Mouse (Mus musculus) liver, embryonic 11.5 days (tissue): Measurements from ENCODE around the gene Actn1. TPM values are rescaled to one million over a fixed set of nuclear protein-coding genes. Genes with fewer than 3 reads are reported as not detected.

Experiments used
- ATAC-seq: fragments of 200-750 bp; cut with Nextera tagmentation; replicated peaks from 2 replicates; pipeline ENCODE4 v1.8.0; 2017; ENCODE audit warnings: moderate number of reproducible peaks, mild to moderate bottlenecking, moderate TSS enrichment, moderate library complexity; ENCODE audit not compliant: low FRiP score
- DNase-seq: peaks from one replicate; pipeline ENCODE4 v3.0.0-alpha.2; 2017; ENCODE audit warnings: low spot score
- H3K27ac ChIP-seq: fragments of 300-500 bp; sonication (generic); 2 replicates; pipeline ENCODE4 v1.5.1; 2014; ENCODE audit warnings: mild to moderate bottlenecking, low read depth, low read length, control low read depth
- H3K27me3 ChIP-seq: fragments of 300-500 bp; sonication (generic); replicated peaks from 2 replicates; pipeline ENCODE4 v1.6.1; 2014; ENCODE audit warnings: low read length, mixed read lengths; ENCODE audit not compliant: control insufficient read depth, insufficient read depth
- H3K36me3 ChIP-seq: fragments of 300-500 bp; sonication (generic); 2 replicates; pipeline ENCODE4 v1.6.1; 2014; ENCODE audit warnings: mild to moderate bottlenecking, low read length, moderate library complexity, mixed read lengths; ENCODE audit not compliant: control insufficient read depth, insufficient read depth
- H3K4me1 ChIP-seq: fragments of 300-500 bp; sonication (generic); replicated peaks from 2 replicates; pipeline ENCODE4 v1.6.1; 2014; ENCODE audit warnings: low read length, mixed read lengths; ENCODE audit not compliant: control insufficient read depth, insufficient read depth
- H3K4me2 ChIP-seq: fragments of 300-500 bp; sonication (generic); 2 replicates; pipeline ENCODE4 v1.6.1; 2014; ENCODE audit warnings: mild to moderate bottlenecking, control low read depth, moderate library complexity
- H3K4me3 ChIP-seq: fragments of 300-500 bp; sonication (generic); 2 replicates; pipeline ENCODE4 v1.5.1; 2014; ENCODE audit warnings: low read depth, low read length, control low read depth
- H3K9ac ChIP-seq: fragments of 300-500 bp; sonication (generic); 2 replicates; pipeline ENCODE4 v1.6.1; 2014; ENCODE audit warnings: low read depth, low read length, control low read depth
- H3K9me3 ChIP-seq: fragments of 300-500 bp; sonication (generic); 2 replicates; pipeline ENCODE4 v1.6.1; 2016; ENCODE audit warnings: low read length, inconsistent platforms, mixed read lengths; ENCODE audit not compliant: control insufficient read depth
- WGBS: fragments of 180-500 bp; shearing (Covaris S2); extraction: QIAGEN DNeasy Blood & Tissue Kit; methylation state at CpG from one replicate; pipeline ENCODE4 v1.1.7; 2014; 5-methylcytosine and 5-hydroxymethylcytosine counted together
- polyA plus RNA-seq: library from polyadenylated mRNA; unstranded; fragments of >200 nt; fragmentation: Nextera tagmentation; extraction: Ambion mirVana; gene quantifications from 2 replicates; pipeline ENCODE4 v1.2.1, GENCODE M21; 2014

Gene Actn1
- polyA plus RNA-seq, 1 experiment from 2014 or later: 28.3 TPM

DNA sequence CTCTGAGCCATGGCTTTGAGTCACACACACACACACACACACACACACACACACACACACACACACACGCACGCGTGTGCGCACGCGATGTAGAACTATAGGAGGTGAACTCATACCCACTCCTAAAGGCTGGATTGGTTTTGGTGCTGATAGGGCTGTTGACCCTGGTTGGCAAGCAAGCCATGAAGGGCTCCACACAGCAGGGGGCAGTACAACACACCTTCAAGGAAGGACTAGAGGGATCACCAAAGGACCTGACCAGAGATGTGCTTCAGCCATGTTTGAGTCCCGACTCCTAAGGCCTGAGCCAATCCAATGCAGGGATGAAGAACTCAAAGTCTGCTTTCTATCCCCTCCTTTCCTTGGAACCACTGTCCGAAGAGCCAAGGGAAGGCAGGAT lies 130.6 kb downstream of the Actn1 start:
- H3K9me3 ChIP-seq: no peaks in the 10 kb centered on the region
- no peak overlapping the region for H3K4me2 ChIP-seq
- peaks cover 5% of the 10 kb centered on the region; the same call in 1 of the 2 replicates for H3K36me3 ChIP-seq
- no peak overlapping the region for H3K4me3 ChIP-seq
- no peaks in the 10 kb centered on the region for H3K27me3 ChIP-seq
- ATAC-seq: no peak; the same call in 1 of the 2 replicates
- no peak for DNase-seq
- H3K9ac ChIP-seq: no peak overlapping the region
- peak overlapping the region; percentile 71 for H3K27ac ChIP-seq
- 94% methylated on average over 8 of the region's 8 CpGs for WGBS
- H3K4me1 ChIP-seq: peaks cover 30% of the 10 kb centered on the region

DNA sequence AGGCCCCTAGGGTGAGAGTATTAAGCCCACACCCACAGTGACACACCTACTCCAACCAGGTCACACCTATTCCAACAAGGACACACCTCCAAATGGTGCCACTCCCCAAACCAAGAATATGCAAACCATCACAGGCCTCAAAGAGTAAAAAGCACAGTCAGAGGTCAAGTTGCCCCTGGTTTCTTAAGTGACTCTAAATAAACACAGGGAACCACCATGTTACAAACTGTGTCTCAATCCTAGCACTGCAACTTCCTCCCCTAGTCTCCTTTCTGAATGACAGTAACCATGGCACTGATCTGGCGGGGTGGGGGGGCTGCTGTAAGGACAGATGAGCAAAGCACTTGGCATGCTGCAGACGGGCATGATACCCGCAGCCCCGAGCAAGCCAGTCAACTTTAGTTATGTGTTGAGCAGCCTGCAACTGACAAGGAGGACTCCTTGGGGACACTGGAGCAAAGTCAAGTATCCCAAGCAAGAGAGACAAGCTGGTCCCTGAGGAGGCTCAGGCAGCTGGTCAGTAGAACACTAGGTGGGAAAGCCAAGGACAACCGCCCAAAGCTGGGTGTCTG lies 132.9 kb downstream of the Actn1 start:
- Histone ChIP-seq H3K9ac (no peak overlapping the region), H3K4me3 (no peak overlapping the region), H3K4me1 (peaks cover 39% of the 10 kb centered on the region), H3K9me3 (no peaks in the 10 kb centered on the region), H3K27ac (no peak overlapping the region), H3K36me3 (peaks cover 5% of the 10 kb centered on the region; the same call in 1 of the 2 replicates), H3K27me3 (no peaks in the 10 kb centered on the region), H3K4me2 (no peak overlapping the region)
- no peak for ATAC-seq
- DNase-seq: no peak
- 95% methylated on average over 5 of the region's 5 CpGs for WGBS

DNA sequence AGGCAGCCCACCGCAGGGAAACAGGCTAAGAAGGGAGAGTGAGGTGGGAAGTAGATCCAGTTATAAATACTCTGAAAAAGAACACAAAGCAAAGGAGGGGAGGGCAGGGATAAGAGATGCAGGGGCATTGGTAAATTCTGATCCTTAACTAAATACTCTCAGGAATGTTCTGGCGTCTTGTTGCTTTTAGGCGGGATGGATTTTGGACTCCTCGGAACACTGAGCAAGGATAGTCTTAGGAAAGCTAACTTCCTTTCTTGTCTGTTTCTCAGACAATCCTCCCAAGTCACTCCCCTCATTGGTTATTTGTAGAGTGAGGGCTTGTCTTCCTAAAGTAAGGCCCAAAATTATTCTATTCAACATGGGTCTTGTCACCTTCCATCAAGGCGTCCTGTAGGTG lies 134.9 kb downstream of the Actn1 start:
- DNase-seq: no peak
- no peak overlapping the region for H3K4me3 ChIP-seq
- WGBS: 92% methylated on average over 5 of the region's 5 CpGs
- H3K4me2 ChIP-seq: no peak overlapping the region
- no peaks in the 10 kb centered on the region for H3K9me3 ChIP-seq
- no peak overlapping the region for H3K27ac ChIP-seq
- H3K36me3 ChIP-seq: peaks cover 5% of the 10 kb centered on the region; the same call in 1 of the 2 replicates
- no peaks in the 10 kb centered on the region for H3K27me3 ChIP-seq
- ATAC-seq: no peak
- peaks cover 22% of the 10 kb centered on the region for H3K4me1 ChIP-seq
- H3K9ac ChIP-seq: no peak overlapping the region

DNA sequence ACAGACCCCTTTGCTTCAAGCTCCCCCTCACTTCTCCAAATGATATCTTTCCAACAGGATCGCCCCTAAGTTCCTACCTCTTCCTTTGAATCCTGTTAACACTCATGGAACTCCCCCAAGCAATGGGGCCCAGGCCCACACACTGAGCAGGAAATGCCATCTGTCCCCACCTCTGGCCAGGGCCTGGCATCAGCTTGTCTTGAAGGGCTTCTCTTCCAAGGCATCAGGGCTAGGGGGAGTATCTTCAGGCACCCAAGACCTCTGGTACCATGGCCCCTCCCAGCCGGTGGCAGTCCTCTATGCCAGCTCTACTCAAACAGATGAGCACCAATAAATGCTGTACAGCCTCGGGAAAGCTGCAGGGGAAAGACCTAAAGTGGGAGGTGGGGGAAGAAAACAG lies 135.4 kb downstream of the Actn1 start:
- 73% methylated on average over 3 of the region's 3 CpGs for WGBS
- ATAC-seq (no peak), DNase-seq (no peak)
- Histone ChIP-seq H3K9ac (no peak overlapping the region), H3K4me1 (peaks cover 16% of the 10 kb centered on the region), H3K27ac (0 out of 2 replicates have a peak overlapping the region, but pooled peaks have one; percentile 40), H3K36me3 (peaks cover 6% of the 10 kb centered on the region; the same call in 1 of the 2 replicates), H3K27me3 (no peaks in the 10 kb centered on the region), H3K4me2 (no peak overlapping the region), H3K9me3 (no peaks in the 10 kb centered on the region), H3K4me3 (no peak overlapping the region)

DNA sequence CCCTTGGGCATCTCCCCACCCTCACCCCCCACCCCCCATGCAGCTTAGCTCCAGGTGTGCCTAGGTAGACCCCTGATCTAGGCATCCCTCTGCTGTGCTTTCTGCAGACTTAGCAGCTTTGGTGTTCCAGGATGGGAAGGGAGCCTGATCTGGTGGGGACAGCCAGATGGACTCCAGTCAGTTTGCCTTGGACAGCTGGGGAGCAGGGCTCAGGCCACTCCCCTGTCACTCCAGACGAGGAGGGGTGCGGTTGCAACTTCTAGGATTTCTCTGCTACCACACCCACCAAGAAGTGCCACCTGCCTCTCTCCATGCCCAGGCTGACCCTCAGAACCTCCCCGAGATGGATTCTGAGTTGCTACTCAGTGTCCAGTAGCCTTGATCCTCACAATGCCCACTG lies 136.0 kb downstream of the Actn1 start:
- no peak overlapping the region for H3K4me3 ChIP-seq
- H3K9ac ChIP-seq: no peak overlapping the region
- H3K27ac ChIP-seq: 0 out of 2 replicates have a peak overlapping the region, but pooled peaks have one; percentile 40
- H3K27me3 ChIP-seq: no peaks in the 10 kb centered on the region
- H3K36me3 ChIP-seq: peaks cover 8% of the 10 kb centered on the region; the same call in 1 of the 2 replicates
- ATAC-seq: no peak
- WGBS: 77% methylated on average over 3 of the region's 3 CpGs
- H3K9me3 ChIP-seq: no peaks in the 10 kb centered on the region
- peaks cover 13% of the 10 kb centered on the region for H3K4me1 ChIP-seq
- DNase-seq: no peak
- no peak overlapping the region for H3K4me2 ChIP-seq

DNA sequence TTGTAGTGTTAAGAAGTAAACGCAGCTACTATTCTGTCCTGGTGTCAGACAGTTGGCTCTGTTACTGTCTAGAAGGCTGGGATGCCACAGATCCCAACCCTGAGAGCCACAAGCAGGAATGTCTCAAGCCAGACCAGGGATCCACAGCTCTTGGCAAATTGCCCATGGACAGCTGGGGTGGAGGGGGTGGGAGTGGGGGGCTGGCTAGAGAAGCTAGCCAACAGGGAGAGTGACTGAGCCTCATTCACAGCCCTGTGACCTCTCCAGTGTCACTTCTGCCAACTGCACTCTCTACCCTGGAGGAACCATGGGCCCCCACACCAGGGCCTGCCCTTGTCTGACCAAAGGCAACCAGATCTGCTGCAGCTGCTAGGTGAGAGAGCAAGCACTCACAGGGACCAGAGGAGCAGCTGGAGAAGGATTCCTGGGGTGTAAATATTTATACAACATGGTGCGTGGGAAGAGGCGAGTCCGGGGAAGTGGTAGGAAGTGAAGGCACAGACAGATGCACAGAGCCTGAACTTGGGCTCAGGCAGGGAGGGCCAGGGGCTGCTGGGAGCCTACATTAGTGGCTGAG lies 136.9 kb downstream of the Actn1 start:
- Histone ChIP-seq H3K4me1 (peaks cover 13% of the 10 kb centered on the region), H3K27ac (peak overlapping the region; percentile 26; the same call in 1 of the 2 replicates), H3K4me2 (no peak overlapping the region), H3K27me3 (no peaks in the 10 kb centered on the region), H3K36me3 (peaks cover 8% of the 10 kb centered on the region; the same call in 1 of the 2 replicates), H3K4me3 (no peak overlapping the region), H3K9ac (no peak overlapping the region), H3K9me3 (no peaks in the 10 kb centered on the region)
- ATAC-seq (peak; percentile 47; the same call in 1 of the 2 replicates), DNase-seq (no peak)
- 59% methylated on average over 4 of the region's 4 CpGs for WGBS

DNA sequence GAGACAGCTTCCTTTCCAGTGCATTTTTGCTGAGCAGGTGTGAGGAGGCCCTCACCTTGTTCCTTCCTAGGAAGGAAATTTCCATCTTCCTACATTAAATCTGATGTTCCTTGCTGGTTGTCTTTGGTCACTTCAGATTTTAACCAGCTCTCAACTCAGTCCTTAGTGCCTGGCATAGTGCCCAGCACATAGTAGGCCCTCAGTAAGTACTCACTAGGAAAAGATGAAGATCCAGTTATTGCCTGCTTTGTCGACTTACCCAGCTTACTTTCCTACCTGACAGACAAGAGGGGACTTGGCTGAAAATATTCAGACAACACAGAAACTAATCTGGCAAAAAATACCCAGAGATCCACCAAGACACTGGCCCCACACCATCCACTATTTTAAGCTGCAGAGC lies 138.7 kb downstream of the Actn1 start:
- H3K4me2 ChIP-seq: no peak overlapping the region
- H3K4me1 ChIP-seq: peaks cover 24% of the 10 kb centered on the region
- WGBS: 79% methylated on average over 1 of the region's 1 CpGs
- peaks cover 6% of the 10 kb centered on the region; the same call in 1 of the 2 replicates for H3K36me3 ChIP-seq
- no peak overlapping the region for H3K4me3 ChIP-seq
- H3K9me3 ChIP-seq: no peaks in the 10 kb centered on the region
- DNase-seq: no peak
- H3K27ac ChIP-seq: no peak overlapping the region
- H3K27me3 ChIP-seq: no peaks in the 10 kb centered on the region
- H3K9ac ChIP-seq: no peak overlapping the region
- ATAC-seq: no peak

DNA sequence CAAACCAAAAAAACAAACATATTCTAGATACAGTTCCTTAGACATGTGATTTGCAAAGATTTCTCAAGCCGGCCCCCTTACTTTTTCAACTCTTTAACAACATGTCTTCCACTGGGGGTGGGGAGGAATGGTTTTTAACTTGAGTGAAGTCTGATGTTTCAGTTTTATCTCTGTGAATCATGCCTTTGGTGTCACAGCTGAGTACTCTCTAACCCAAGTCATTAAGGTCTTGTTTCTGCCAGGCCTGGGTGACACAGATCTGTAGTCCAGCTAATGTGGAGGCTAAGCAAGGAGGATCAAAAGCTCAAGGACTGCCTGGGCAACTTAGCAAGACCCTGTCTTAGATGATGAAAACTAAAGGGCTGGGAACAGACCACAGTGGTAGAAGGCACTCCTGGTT lies 141.6 kb downstream of the Actn1 start:
- no peak overlapping the region for H3K27ac ChIP-seq
- no peaks in the 10 kb centered on the region for H3K9me3 ChIP-seq
- no peak overlapping the region for H3K4me3 ChIP-seq
- H3K27me3 ChIP-seq: no peaks in the 10 kb centered on the region
- H3K4me2 ChIP-seq: no peak overlapping the region
- ATAC-seq (no peak), DNase-seq (no peak)
- H3K36me3 ChIP-seq: peaks cover 3% of the 10 kb centered on the region; the same call in 1 of the 2 replicates
- no peak overlapping the region for H3K9ac ChIP-seq
- 73% methylated on average over 1 of the region's 1 CpGs for WGBS
- H3K4me1 ChIP-seq: peaks cover 24% of the 10 kb centered on the region
